Mouse (Mus musculus) T-helper 17 cell (primary cell): ENCODE results near the gene Nuak2.

Source experiments
- in situ Hi-C, 2 experiments: fragments of 300-600 bp; cut with MboI, MseI; formaldehyde crosslinking; loops; 1 replicate in 1 of 2; 2 replicates in 1 of 2; pipeline ENCODE4 v1.15.1; 2025; ENCODE audit warnings: high pct_unique_total_duplicates in 2 of 2

Nuak2 gene

GRCm38 (mm10) chr1:132296051-132296450 is 19.9 kb upstream of the Nuak2 start:
- in situ Hi-C loops: no loop called here

DNA sequence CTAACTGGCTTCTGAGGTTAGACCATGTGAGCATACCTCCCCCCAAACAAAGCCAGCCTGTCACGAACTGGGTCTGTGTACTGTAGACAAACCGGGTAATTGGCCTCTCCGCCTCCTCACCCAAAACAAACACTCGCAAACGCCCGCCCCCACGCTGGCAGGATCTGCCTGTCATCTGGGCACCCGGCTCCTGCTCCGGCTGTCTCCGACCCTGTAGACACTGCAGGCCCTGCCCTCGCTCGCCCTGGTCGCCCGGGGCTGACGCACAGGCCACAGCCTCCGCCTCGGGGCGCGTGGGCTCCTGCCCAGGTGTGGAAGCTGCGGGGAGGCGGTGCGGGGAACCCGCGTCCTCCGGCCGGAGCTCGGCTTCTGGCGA is 17.5 kb upstream of the Nuak2 start, which contains the start of gene Klhdc8a:
Gene Klhdc8a (plus strand): TSS at position 202 of the 376 bp plus-strand sequence.
- in situ Hi-C loops: no loop called here

DNA sequence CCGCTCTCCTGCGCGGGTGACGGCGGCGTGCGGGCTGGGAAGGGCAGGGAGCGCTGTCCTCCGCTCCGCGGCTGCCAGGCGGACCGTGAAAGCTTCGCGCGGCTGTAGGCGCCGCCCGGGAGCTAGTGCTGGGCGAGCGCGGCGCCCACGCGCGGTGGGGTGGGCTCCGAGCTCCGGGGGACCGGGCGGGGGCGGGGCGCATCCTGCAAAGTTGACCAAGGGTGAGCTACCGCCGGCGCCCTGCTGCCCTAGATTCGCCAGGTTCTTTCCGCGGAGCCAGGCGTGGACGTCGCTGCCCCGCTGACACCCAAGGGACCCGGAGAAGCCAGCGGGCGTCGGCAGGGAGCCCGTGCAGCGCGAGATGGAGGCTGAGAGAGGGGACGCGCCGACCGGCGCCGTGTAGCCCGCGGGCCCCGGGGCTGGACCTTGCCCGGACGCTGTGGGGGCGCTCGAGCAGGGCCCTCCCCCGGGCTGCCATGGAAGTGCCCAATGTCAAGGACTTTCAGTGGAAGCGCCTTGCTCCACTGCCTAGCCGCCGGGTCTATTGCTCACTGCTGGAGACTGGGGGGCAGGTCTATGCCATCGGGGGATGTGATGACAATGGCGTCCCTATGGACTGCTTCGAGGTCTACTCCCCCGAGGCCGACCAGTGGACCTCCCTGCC is 17.0 kb upstream of the Nuak2 start:
- in situ Hi-C loops: no loop called here

DNA sequence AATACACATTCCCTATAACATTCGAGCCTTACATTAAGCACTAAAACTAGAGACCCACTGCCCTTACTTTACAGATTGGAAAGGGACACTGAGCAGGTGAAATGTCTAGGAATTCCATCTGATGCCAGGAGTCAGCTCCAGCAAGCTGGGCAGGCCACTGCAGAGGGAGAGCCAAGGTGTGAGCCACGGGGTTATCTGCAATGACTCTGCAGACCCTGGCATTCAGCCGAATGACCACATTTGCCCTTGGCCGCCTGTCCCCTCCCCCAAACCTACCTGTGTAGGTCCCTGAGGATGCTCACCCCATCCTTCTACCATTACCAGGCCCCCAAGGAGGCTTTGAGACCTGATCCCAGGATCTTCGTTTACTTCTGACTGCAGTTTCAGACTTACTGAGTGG is 16.2 kb upstream of the Nuak2 start:
- in situ Hi-C loops: no loop called here

DNA sequence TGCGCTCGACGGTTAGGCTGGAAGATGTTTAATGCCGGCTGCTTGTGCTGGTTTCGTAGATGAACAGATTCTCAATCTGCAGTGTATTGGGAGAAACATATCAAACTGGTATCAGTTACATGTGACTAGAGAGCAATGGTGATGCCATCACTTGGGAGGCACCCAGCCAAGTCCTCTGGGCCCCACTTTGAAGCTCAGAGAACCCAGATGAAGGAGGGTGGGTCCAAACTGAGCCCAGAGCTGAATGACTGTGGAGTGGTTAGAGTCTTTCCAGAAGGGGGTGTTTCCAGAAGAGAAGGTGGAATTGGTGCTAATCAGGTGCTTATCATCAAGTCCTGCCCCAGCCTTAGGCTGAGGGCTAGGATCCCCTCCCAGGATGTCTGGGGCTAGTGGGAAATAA is 14.7 kb upstream of the Nuak2 start:
- in situ Hi-C loops: no loop called here

DNA sequence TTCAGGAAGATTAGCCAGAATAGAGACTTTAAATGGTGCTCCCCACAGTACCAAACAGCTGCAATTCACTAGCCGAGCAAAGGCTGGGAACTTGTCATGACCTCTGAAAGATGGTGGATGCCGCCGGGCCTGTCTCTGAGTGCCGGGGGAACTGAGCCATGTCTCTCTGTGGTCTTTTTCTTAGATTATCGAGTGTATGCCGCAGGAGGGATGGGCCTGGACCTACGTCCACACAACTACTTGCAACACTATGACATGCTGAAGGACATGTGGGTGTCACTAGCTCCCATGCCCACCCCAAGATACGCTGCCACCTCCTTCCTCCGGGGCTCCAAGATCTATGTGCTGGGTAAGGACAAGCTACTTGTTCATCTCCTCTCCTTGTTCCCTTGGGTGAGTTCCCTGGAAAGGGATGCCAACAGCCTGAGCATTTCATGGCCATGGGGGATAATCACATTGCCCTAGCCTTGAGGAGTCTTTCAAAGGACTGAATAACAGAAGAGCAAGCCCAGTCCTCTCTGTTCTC is 13.5 kb upstream of the Nuak2 start:
- in situ Hi-C loops: no loop called here

DNA sequence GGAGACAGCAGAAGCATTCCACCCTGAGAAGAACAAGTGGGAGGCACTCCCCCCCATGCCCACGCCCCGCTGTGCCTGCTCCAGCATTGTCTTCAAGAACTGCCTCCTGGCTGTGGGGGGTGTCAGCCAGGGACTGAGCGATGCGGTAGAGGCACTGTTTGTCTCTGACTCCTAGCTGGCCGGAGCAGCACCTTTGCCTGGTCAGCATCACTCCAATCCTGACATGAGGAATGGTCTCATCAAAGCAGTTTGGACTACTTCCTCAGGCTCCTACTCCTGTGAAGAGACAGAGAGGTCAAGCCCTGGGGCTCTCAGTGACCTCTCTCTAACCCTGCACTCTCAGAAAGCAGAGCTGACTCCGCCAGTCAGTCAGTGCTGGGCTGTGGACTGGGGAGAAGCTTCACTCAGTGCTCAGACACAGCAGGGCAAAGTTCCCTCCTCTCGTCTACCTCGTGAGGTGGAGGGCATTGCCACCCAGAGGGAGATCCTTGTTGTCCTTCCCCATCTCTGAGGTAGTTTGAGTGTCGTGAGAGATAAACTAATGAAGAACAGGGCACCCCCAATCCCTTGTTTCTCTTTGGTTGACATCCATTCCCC is 11.2 kb upstream of the Nuak2 start:
- in situ Hi-C loops: no loop called here

DNA sequence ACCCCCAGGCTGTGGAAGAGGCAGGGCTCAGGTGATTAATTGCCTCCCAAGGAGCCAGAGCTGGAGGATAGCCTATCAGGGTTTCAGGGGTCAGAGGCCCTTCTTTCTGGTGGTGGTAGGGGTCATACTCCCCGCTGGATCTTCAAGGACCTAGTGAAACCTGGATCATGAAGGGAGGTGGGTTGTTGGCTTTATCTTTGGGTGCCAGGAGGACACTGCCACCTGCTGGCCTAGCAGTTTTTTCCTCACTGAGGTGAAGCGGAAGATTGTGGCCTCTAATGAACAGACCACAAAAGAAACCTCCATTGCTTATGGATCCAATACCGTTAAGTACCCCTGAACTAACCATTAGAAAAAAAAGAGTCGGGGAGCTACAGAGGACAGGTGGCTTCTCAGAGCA is 9.8 kb upstream of the Nuak2 start:
- in situ Hi-C loops: no loop called here

DNA sequence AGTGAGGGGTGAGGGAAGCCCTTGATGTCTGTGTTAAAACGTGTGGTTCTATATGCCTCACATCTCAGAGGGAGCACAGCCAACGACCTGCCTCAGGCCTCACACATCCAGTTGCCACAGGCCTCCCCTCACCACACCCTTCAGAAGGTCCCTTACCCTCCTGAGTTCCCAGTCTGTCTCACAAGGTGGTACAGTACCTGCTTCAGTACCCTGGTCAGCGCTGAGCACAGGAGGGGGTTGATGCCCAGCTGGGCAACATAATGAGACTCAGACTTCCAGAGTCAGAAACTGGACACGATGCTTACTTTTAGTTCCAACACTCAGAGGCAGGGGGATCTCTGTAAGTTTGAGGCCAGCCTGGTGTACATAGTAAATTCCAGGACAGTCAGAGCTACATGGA is 9.1 kb upstream of the Nuak2 start:
- in situ Hi-C loops: no loop called here

GRCm38 (mm10) chr1:132307962-132308361 is 8.0 kb upstream of the Nuak2 start:
- in situ Hi-C loops: no loop called here

GRCm38 (mm10) chr1:132308674-132309073 is 7.3 kb upstream of the Nuak2 start:
- in situ Hi-C loops: no loop called here

DNA sequence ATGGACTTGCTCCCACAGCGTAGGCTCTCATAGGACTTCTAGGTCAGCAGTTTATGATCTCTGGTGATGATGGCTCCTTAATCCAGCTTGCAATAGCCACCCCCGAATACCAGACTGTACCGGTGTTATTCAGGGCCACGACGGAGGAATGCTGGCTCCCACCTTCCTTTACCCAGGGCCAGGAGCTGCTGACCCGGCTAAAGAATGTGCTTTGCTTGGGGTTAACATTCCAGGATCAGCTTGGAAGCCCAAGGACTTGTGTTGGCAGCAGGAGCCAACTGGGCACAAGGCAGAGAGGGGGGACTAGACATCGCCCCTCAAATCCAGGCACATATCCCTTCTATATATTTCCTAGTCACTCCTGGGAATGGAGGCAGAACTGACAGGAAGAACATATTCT is 5.2 kb upstream of the Nuak2 start:
- in situ Hi-C loops: loop anchor here (5.0 to 10.0 kb wide), 3 partner anchors 42 to 1486 kb away; partner anchors contain the start of gene Pigr (in 1 of the 2)

GRCm38 (mm10) chr1:132311174-132311859 is 4.6 kb upstream of the Nuak2 start:
- in situ Hi-C loops: loop anchor here (5.0 to 10.0 kb wide), 3 partner anchors 41 to 1487 kb away; partner anchors contain the start of gene Pigr (in 1 of the 2)

DNA sequence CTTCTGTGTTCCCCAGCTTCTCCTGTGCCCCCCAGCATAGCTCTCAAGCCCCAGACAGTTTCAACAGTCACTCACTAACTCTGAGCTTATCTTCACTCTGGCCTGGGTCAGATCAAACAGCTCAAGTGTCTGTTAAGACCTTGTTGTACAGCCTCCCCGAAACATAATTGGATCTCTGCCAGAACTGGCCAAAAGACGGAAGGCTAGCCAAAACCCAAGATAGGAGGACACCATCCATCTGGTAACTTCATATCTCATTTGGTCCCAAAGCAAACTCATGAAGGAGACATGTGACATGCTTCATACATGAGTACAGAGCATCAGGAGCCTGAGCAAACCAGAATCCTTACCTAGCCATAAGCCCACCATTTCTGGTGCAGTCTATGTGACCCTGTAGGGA is 3.9 kb upstream of the Nuak2 start:
- in situ Hi-C loops: loop anchor here (5.0 to 10.0 kb wide), 3 partner anchors 40 to 1487 kb away; partner anchors contain the start of gene Pigr (in 1 of the 2)

GRCm38 (mm10) chr1:132312703-132313102 is 3.2 kb upstream of the Nuak2 start:
- in situ Hi-C loops: loop anchor here (5.0 to 10.0 kb wide), 3 partner anchors 40 to 1488 kb away; partner anchors contain the start of gene Pigr (in 1 of the 2)

- in situ Hi-C loops: loop anchor here in 1 of 2 experiments (10.0 kb wide), 1 partner anchor 1492 kb away; the partner anchor contains the start of gene Pigr
Measured at GRCm38 (mm10) chr1:132316625-132316994, 684 bp downstream of the Nuak2 start.

DNA sequence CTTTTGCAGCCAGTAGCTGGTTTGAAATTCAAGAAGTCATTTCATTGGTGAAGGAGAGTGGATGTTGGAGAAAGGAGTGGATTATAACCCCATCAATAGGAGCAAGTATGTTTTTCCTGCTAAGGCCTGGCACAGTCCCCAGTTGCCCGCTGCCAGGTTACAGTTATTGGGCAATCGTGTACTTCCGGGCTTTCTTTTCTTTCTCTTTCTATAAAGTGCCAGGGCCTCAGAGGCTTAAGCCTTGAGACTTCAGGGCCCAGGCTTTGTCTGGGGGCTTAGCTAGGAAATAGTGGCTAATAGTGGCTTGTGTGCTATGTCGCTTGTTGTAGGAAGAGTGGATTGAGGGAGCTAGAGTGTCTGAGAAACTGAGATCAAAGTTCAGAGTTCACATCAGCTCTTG is 1.5 kb downstream of the Nuak2 start:
- in situ Hi-C loops: loop anchor here in 1 of 2 experiments (10.0 kb wide), 1 partner anchor 1493 kb away; the partner anchor contains the start of gene Pigr

GRCm38 (mm10) chr1:132317894-132318863 is 2.3 kb downstream of the Nuak2 start:
- in situ Hi-C loops: loop anchor here in 1 of 2 experiments (10.0 kb wide), 1 partner anchor 1493 kb away; the partner anchor contains the start of gene Pigr

- in situ Hi-C loops: loop anchor here in 1 of 2 experiments (10.0 kb wide), 1 partner anchor 1494 kb away; the partner anchor contains the start of gene Pigr
Measured at GRCm38 (mm10) chr1:132319242-132319641, 3.3 kb downstream of the Nuak2 start.

DNA sequence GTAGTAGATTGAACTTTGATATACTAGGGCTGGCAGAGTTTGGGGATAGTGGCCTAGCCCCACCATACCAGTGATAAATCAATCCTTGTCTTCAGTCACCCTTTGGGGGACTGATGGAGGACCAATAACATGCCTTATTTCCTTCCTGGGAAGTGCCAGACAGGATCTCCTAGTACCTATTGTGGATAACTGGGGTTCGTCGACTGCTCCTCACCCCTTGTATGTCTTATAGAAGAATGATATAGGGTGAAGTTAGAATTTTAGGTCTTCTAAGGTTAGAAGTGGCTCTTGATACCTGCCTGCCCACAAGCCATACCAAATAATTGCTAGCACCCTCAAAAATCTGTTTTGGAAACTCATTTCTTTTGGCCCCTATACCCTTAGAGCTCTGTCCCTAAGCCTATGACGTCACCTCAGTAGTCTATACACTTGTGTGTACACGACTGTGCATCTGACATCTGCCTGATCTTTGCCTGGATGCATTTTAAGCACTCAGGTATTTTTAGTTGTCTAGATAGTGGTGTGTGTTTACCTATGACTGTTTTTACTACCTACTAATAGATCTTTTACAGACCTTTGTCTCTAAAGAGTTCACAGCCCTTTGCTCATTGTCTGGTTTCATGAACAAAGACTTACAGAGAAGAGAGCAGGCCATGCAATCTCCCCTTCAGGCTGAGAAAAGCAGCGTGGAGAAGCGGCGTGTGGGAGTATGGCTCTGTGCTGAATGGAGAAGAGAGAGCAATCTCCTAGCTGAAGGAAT is 6.1 kb downstream of the Nuak2 start:
- in situ Hi-C loops: no loop called here
